Mouse (Mus musculus): ENCODE data around the gene Homer3. TPM values are rescaled to one million over a fixed set of nuclear protein-coding genes. Genes with fewer than 3 reads are reported as not detected.
A peak's percentile ranks its signal among the peaks of the same experiment; 100 is the strongest.

Gene Homer3
- polyA plus RNA-seq, 1 experiment from 2014 or later, result 91.4 TPM

DNA sequence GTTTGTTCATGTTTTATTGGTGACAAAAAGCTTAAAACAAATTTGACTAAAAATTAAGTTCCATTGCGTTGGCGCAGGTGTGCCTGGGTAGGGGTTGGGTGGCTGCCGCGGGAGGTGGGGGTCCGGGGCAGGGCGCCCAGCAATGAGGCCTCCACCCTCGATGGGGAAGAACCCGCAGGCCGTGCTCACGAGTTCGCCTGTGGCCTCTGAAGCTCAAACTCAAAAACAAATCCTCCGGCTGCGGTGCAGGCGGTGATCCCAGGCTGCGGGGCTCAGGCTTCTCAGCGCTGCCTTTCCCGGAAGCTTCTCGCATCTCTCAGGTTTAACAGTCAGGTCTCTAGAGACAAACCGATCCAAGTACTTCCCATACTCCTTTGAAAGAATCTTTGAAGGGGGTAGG lies 48.9 kb downstream of the Homer3 start:
- no peaks in the 10 kb centered on the region for H3K9me3 ChIP-seq (ENCODE audit: control insufficient read depth, low read length)
- peaks cover 3% of the 10 kb centered on the region; the same call in 1 of the 2 replicates for H3K27me3 ChIP-seq (ENCODE audit: control insufficient read depth, insufficient read depth, low read length)
- peak; percentile 65 for DNase-seq (ENCODE audit: low spot score)
- H3K4me3 ChIP-seq (ENCODE audit: low read depth, low read length), result no peak overlapping the region
- H3K4me1 ChIP-seq (replicated peaks; ENCODE audit: control insufficient read depth, insufficient read depth, low read length), result peaks cover 23% of the 10 kb centered on the region
- 67% methylated on average over 19 of the region's 19 CpGs for WGBS
- H3K9ac ChIP-seq (ENCODE audit: low read length), result no peak overlapping the region
- no peak overlapping the region for H3K4me2 ChIP-seq (ENCODE audit: low read depth, low read length, severe bottlenecking)
- ATAC-seq (replicated peaks; ENCODE audit: low FRiP score), result no peak
- no peak overlapping the region for H3K27ac ChIP-seq (ENCODE audit: low read depth, low read length)
- peaks cover 33% of the 10 kb centered on the region for H3K36me3 ChIP-seq (ENCODE audit: control insufficient read depth, insufficient read depth, low read length)

DNA sequence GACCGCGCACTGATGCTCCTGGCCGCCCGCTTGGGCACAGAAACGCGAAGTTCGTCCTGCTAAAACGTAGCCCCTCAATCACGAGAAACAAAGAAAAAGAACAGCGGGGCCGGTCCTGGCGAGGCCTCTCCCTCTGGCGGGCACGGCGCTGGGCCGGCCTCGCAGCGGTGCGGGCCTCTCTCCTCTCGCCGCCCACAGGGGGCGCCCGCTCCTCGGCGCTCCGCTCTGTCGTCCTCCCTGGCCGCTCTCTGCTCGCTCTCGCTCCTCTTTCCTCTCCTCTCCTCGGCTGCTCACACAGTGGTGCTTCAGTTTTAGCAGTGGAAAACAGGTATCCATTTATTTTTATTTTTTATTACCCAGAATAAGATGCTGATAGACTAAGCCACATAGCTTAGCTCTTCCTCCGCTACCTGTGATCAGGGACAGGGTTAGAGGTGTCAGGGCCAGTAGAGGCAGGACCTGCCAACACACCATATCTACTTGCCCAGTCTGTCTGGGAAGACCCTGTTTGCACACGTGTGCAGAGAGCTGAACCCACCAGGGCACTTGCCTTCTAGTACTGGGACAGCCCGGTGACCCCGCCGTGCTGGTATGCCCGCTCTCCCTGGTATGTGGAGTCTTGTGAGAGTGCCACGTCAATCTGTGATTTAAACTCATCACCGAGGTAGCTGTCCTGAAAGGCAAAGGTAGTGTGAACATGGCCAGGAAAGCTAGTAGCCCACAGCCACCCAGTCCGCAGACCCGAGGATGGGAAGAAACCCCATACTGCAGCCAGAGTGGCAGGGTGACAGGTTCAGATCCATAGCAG lies 49.6 kb downstream of the Homer3 start:
- Histone ChIP-seq H3K4me3 (ENCODE audit: low read depth, low read length) (0 out of 2 replicates have a peak overlapping the region, but pooled peaks have one; percentile 7), H3K9ac (ENCODE audit: low read length) (peak overlapping the region; percentile 43), H3K27ac (ENCODE audit: low read depth, low read length) (0 out of 2 replicates have a peak overlapping the region, but pooled peaks have one; percentile 46), H3K27me3 (ENCODE audit: control insufficient read depth, insufficient read depth, low read length) (peaks cover 3% of the 10 kb centered on the region; the same call in 1 of the 2 replicates), H3K4me1 (replicated peaks; ENCODE audit: control insufficient read depth, insufficient read depth, low read length) (peaks cover 23% of the 10 kb centered on the region), H3K9me3 (ENCODE audit: control insufficient read depth, low read length) (no peaks in the 10 kb centered on the region), H3K36me3 (ENCODE audit: control insufficient read depth, insufficient read depth, low read length) (peaks cover 40% of the 10 kb centered on the region), H3K4me2 (ENCODE audit: low read depth, low read length, severe bottlenecking) (no peak overlapping the region)
- WGBS, result 26% methylated on average over 40 of the region's 41 CpGs
- DNase-seq (ENCODE audit: low spot score) (peak; percentile 92), ATAC-seq (replicated peaks; ENCODE audit: low FRiP score) (peak; percentile 79)

DNA sequence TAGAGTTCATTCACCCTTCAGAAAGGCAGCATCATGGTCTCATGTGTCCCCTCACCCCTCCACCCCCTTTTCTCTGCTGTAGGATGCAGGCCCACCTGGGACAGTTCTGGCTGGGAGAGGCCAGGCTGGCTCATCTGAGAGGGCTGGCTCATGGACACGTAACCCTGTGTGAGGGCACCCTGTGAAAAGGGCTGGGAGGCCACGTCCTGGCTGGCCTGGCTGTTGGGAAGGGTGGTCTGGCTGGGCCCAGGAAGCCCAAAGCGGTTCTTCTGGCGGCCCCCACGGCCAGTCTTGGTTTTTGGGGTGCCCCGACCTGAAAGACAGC lies 50.2 kb downstream of the Homer3 start:
- H3K9me3 ChIP-seq (ENCODE audit: control insufficient read depth, low read length), result no peaks in the 10 kb centered on the region
- peaks cover 40% of the 10 kb centered on the region for H3K36me3 ChIP-seq (ENCODE audit: control insufficient read depth, insufficient read depth, low read length)
- peaks cover 23% of the 10 kb centered on the region for H3K4me1 ChIP-seq (replicated peaks; ENCODE audit: control insufficient read depth, insufficient read depth, low read length)
- no peak overlapping the region for H3K27ac ChIP-seq (ENCODE audit: low read depth, low read length)
- ATAC-seq (replicated peaks; ENCODE audit: low FRiP score) (no peak), DNase-seq (ENCODE audit: low spot score) (no peak)
- no peak overlapping the region for H3K9ac ChIP-seq (ENCODE audit: low read length)
- H3K4me3 ChIP-seq (ENCODE audit: low read depth, low read length), result no peak overlapping the region
- H3K4me2 ChIP-seq (ENCODE audit: low read depth, low read length, severe bottlenecking), result no peak overlapping the region
- 94% methylated on average over 6 of the region's 6 CpGs for WGBS
- peaks cover 3% of the 10 kb centered on the region; the same call in 1 of the 2 replicates for H3K27me3 ChIP-seq (ENCODE audit: control insufficient read depth, insufficient read depth, low read length)

DNA sequence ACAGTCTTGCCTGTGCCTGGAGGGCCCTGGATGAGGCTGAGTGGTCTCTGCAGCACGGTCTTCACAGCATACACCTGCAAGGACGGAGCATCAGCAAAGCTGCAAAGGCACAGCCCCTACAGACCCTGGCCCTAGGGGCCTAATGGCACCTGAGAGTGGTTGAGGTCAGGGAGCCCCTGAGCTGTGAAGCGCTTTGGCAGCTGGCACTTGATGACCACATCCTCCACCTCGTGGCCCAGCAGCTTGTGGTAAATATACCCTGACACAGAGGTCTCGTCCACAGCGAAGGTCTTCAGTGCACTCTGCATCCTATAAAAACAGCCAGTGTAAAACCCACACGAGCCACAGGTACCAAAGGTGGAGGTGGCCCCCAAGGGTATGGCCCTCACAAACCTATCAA lies 56.3 kb downstream of the Homer3 start:
- Histone ChIP-seq H3K4me2 (ENCODE audit: low read depth, low read length, severe bottlenecking) (no peak overlapping the region), H3K4me3 (ENCODE audit: low read depth, low read length) (no peak overlapping the region), H3K9me3 (ENCODE audit: control insufficient read depth, low read length) (no peaks in the 10 kb centered on the region), H3K4me1 (replicated peaks; ENCODE audit: control insufficient read depth, insufficient read depth, low read length) (no peaks in the 10 kb centered on the region), H3K27me3 (ENCODE audit: control insufficient read depth, insufficient read depth, low read length) (no peaks in the 10 kb centered on the region), H3K36me3 (ENCODE audit: control insufficient read depth, insufficient read depth, low read length) (peaks cover 49% of the 10 kb centered on the region), H3K9ac (ENCODE audit: low read length) (no peak overlapping the region), H3K27ac (ENCODE audit: low read depth, low read length) (no peak overlapping the region)
- ATAC-seq (replicated peaks; ENCODE audit: low FRiP score) (no peak), DNase-seq (ENCODE audit: low spot score) (no peak)
- 94% methylated on average over 7 of the region's 7 CpGs for WGBS

DNA sequence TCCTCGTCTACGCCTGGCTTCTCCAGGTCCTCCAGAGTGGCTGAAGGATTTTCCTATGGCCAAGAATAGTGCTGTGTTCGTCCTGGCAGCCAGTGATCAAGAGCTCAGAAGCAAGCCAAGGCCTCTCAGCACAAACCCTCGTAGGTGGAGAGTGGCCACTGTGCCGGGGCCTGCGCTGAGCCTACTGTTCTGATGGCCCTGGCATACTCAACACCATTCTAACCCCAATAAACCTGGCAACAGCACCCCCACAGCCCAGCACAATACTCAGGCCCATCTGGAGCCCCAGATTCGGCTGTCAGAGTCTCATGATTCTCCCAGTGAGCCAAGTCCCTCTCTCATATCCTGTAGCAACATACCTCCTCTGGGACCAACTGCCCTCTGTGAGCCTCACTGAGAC lies 58.0 kb downstream of the Homer3 start:
- no peak for ATAC-seq (replicated peaks; ENCODE audit: low FRiP score)

DNA sequence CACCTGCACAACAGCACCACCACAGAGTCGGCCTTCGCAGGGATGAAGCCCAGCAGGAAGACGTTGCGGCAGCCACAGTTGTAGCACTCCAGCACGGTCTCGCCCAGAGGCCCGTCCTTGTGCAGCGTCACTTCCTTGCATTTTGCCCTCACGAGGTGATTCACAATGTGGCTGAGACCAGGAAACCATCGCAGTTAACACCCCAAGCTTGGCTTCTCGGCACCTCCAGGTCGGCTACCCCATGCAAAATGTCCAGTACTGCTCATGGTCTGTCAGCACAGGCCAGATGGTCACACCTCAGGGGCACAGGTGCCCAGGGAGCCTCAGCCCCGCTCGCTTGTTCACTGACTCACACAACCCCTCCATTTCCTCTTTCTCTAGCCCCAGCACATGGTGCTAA lies 59.4 kb downstream of the Homer3 start:
- Histone ChIP-seq H3K27ac (ENCODE audit: low read depth, low read length) (no peak overlapping the region), H3K27me3 (ENCODE audit: control insufficient read depth, insufficient read depth, low read length) (no peaks in the 10 kb centered on the region), H3K36me3 (ENCODE audit: control insufficient read depth, insufficient read depth, low read length) (peaks cover 26% of the 10 kb centered on the region), H3K9ac (ENCODE audit: low read length) (no peak overlapping the region), H3K4me3 (ENCODE audit: low read depth, low read length) (no peak overlapping the region), H3K4me1 (replicated peaks; ENCODE audit: control insufficient read depth, insufficient read depth, low read length) (no peaks in the 10 kb centered on the region), H3K4me2 (ENCODE audit: low read depth, low read length, severe bottlenecking) (no peak overlapping the region), H3K9me3 (ENCODE audit: control insufficient read depth, low read length) (no peaks in the 10 kb centered on the region)
- WGBS, result 94% methylated on average over 14 of the region's 14 CpGs
- ATAC-seq (replicated peaks; ENCODE audit: low FRiP score) (no peak), DNase-seq (ENCODE audit: low spot score) (no peak)

More for the DNA sequence above, 58.0 kb downstream of the Homer3 start:
- peaks cover 33% of the 10 kb centered on the region for H3K36me3 ChIP-seq (ENCODE audit: control insufficient read depth, insufficient read depth, low read length)
- DNase-seq (ENCODE audit: low spot score), result no peak
- H3K9ac ChIP-seq (ENCODE audit: low read length), result no peak overlapping the region
- no peak overlapping the region for H3K4me3 ChIP-seq (ENCODE audit: low read depth, low read length)
- no peaks in the 10 kb centered on the region for H3K27me3 ChIP-seq (ENCODE audit: control insufficient read depth, insufficient read depth, low read length)
- no peaks in the 10 kb centered on the region for H3K4me1 ChIP-seq (replicated peaks; ENCODE audit: control insufficient read depth, insufficient read depth, low read length)
- no peaks in the 10 kb centered on the region for H3K9me3 ChIP-seq (ENCODE audit: control insufficient read depth, low read length)
- H3K27ac ChIP-seq (ENCODE audit: low read depth, low read length), result no peak overlapping the region
- 94% methylated on average over 7 of the region's 7 CpGs for WGBS
- H3K4me2 ChIP-seq (ENCODE audit: low read depth, low read length, severe bottlenecking), result no peak overlapping the region

DNA sequence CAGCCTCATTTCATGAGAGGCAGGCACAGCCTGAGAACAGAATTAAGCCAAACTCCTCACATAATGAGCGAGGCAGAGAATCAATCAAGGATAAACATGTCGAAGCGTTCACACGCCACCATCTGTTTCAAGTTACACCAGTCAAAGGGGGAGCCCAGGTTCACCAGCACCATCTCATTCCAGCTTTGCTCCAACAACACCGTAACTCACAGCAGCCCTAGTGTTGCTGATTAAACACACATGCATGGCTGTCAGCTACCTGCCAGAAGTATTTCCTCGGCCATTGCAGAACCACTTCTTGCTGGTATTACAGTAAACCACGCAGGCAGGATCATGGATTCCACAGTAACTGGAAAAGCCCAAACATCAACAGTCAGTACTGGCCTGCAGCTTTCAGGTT lies 60.4 kb downstream of the Homer3 start:
- DNase-seq (ENCODE audit: low spot score) (no peak), ATAC-seq (replicated peaks; ENCODE audit: low FRiP score) (no peak)
- H3K9ac ChIP-seq (ENCODE audit: low read length), result no peak overlapping the region
- no peak overlapping the region for H3K4me3 ChIP-seq (ENCODE audit: low read depth, low read length)
- no peaks in the 10 kb centered on the region for H3K27me3 ChIP-seq (ENCODE audit: control insufficient read depth, insufficient read depth, low read length)
- no peak overlapping the region for H3K27ac ChIP-seq (ENCODE audit: low read depth, low read length)
- H3K36me3 ChIP-seq (ENCODE audit: control insufficient read depth, insufficient read depth, low read length), result peaks cover 19% of the 10 kb centered on the region
- no peaks in the 10 kb centered on the region for H3K4me1 ChIP-seq (replicated peaks; ENCODE audit: control insufficient read depth, insufficient read depth, low read length)
- H3K4me2 ChIP-seq (ENCODE audit: low read depth, low read length, severe bottlenecking), result no peak overlapping the region
- 79% methylated on average over 7 of the region's 7 CpGs for WGBS
- no peaks in the 10 kb centered on the region for H3K9me3 ChIP-seq (ENCODE audit: control insufficient read depth, low read length)

DNA sequence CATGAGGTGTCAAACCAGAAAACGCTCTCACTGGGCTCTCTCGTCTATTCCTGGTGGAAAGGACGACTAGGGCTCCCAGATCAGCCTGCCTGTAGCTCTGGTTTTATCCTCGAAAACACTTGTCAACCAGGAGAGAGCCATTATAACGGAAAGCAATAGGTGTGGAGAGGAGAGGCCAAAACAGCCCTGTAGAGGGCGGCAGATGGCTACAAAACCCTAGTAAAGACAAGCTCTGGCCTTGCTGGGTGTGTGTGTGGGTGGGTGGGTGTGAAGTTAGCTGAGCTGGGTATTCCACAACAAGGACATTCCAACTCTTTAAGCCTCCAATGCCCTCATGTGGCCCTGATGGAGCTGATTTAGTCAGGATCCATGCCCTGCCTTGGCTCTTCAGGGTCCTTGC lies 61.1 kb downstream of the Homer3 start:
- Histone ChIP-seq H3K4me3 (ENCODE audit: low read depth, low read length) (no peak overlapping the region), H3K27me3 (ENCODE audit: control insufficient read depth, insufficient read depth, low read length) (no peaks in the 10 kb centered on the region), H3K36me3 (ENCODE audit: control insufficient read depth, insufficient read depth, low read length) (peaks cover 15% of the 10 kb centered on the region), H3K27ac (ENCODE audit: low read depth, low read length) (no peak overlapping the region), H3K9me3 (ENCODE audit: control insufficient read depth, low read length) (no peaks in the 10 kb centered on the region), H3K4me2 (ENCODE audit: low read depth, low read length, severe bottlenecking) (no peak overlapping the region), H3K4me1 (replicated peaks; ENCODE audit: control insufficient read depth, insufficient read depth, low read length) (0 out of 2 replicates have a peak, but pooled peaks cover under 1% of the 10 kb centered on the region), H3K9ac (ENCODE audit: low read length) (no peak overlapping the region)
- ATAC-seq (replicated peaks; ENCODE audit: low FRiP score) (no peak), DNase-seq (ENCODE audit: low spot score) (no peak)
- 68% methylated on average over 6 of the region's 6 CpGs for WGBS
